Mouse (Mus musculus) layer of hippocampus, postnatal 14 days (tissue): Measurements from ENCODE around the gene Pgd. TPM values are rescaled to one million over a fixed set of nuclear protein-coding genes. Genes with fewer than 3 reads are reported as not detected.
"Not testable (repeated sequence)": the region's sequence is repeated elsewhere in the genome, so short reads cannot be mapped to it uniquely, and the experiment has no call there.

Source experiments
- DNase-seq, 2 experiments: peaks; one replicate each; pipeline ENCODE4 v3.0.0; 2021 to 2022; ENCODE audit warnings: low spot score in 2 of 2, mixed read lengths in 1 of 2
- long read RNA-seq, 2 experiments: library from polyadenylated mRNA; stranded (forward); transcript quantifications; one replicate each; pipeline ENCODE4 v2.0.0; 2021
- total RNA-seq, 2 experiments: library from RNA; stranded (reverse); gene quantifications; 2 replicates each; pipeline ENCODE4 v1.2.3; 2021

Pgd gene
- 10 to 100 TPM; 42.8 to 46.4 TPM for total RNA-seq
- long read RNA-seq, experiment 1, partial matches to known transcripts: 2 of 4 reads
- long read RNA-seq, experiment 1, other reads (novel, unspliced or antisense): 2 of 4 reads
- long read RNA-seq, experiment 2, partial matches to known transcripts: 3 of 9 reads
- long read RNA-seq, experiment 2, other reads (novel, unspliced or antisense): 5 of 9 reads

DNA sequence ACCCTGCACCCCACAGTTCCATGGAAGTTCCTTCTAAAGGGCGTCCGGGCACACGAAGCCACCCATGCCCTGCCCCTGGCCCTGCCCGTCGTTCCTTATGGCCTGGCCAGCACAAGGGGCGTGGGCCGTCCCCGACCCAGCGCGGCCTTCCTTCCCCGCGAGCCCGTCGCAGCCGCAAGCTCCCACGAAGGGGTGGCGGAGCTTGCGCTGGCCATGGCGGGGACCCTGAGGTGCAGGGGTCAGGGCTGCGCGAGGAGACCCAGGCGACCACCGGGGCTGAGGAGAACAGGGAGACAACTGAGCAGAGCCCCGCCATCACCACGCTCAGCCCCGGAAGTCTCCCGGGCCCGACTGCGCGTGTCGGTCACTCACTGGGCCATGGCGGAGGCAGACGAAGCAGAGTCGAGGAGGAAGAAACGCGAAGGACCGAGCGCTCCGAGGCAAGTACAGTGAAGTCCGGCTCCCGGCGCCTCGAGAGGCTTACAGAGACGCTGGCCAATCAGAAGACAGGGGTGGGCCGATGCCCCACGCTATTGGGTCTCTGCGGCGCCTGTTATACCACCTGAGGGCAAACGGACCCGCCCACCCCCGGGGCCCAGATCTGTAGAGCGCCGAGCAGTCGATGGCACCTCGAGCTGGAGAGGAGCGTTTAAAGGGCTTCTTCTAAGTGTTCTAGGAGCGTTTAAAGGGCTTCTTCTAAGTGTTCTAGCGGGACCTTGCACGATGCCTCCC, at the start of gene Pgd:
Gene Pgd, minus strand, starts transcription at position 557 of the 732 bp plus-strand sequence.
- peak; percentile 93 to 98 for DNase-seq

DNA sequence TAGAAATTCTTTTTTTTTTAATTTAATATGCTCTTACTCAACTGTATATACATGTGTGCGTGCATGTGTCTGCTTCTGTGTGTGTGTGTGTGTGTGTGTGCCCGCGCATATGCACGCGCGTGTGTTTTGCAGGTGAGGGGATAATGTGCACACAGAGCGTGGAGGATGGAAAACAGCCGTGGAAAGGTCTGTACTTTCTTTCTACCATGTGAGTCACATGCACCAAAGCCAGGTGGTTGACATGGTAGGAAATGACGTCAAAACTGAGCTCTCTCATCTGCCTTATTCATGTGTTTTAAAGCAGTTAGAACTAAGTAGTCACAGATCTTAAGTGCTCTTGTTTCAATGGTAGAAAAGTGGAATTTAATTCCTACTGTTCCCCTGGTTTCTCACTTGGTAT, 49.4 kb upstream of the Pgd start:
- no peak for DNase-seq

DNA sequence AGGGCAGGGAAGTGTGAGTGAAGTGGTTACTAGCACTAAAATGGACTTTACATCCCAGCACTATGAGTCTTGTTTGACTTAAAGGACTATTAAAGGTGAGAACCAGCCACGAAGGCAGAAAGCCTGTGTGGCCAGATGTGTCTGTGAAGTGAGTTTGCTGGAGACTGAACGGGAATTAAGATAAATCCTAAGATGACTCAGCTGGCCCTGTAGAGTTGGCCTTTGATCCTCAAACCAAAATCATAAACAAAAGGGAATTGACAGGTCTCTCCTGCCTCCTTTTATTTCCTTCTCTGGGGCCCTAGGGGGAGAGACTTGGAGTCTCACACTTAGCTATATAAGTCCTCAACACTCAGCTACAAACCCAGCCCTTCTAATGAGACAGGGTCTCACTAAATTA, 48.8 kb upstream of the Pgd start:
- no peak for DNase-seq

DNA sequence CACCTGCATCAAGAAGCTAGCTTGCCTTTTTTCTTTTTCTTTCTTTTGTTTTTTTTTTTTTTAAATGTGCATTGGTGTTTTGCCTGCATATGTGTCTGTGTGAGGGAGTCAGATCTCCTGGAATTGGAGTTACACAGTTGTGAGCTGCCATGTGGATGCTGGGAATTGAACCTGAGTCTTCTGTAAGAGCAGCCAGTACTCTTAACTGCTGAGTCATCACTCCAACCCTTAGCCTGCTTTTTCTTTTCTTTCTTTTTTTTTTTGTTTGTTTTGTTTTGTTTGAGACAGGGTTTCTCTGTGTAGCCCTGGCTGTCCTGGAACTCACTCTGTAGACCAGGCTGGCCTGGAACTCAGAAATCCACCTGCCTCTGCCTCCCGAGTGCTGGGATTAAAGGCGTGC, 47.9 kb upstream of the Pgd start:
- DNase-seq: not testable (repeated sequence)

DNA sequence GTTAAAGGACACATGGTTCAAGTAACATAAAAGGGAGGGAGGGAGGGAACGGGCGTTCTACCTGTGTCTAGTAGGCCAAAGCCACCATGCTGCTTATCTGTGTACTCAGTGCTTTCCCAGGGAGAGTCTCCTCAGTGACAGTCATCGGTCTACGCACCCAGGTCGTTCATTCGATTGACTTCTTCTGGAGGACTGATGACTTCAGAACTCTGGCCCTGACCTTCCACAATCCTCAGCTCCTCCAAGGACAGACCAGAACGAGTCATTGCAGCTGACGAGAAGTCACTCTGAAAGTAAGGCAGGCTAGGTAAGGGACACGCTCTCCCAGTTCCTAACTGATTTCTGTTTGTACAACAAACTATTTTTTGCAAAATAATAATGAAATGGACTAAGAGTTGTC, 46.9 kb upstream of the Pgd start:
- no peak for DNase-seq

DNA sequence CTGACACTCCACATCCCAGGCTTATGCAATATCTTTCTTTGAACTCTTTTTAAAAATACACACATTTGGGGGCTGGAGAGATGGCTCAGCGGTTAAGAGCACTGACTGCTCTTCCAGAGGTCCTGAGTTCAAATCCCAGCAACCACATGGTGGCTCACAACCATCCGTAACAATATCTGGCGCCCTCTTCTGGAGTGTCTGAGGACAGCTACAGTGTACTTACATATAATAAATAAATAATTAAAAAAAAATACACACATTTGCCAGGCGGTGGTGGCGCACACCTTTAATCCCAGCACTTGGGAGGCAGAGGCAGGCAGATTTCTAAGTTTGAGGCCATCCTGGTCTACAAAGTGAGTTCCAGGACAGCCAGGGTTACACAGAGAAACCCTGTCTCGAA, 44.9 kb upstream of the Pgd start:
- DNase-seq: not testable (repeated sequence)

DNA sequence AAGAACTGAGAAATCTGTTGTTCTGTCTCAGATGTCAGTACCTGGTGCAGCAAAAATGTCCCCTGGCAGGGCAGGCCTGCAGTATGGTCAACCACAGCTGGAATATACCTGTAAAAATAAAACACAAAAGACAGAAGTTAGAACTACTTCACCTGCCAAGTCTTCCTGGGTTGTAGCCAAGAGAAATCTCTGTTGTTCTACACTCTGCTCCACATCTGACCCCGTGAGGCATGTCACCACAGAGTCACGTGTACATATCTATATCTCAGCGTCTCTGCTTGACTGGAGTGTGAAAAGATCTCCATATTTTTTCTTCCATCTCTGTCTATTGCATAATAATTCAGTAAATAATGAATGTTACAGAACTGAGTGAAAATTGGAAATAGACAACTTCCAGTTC, 35.9 kb upstream of the Pgd start:
- no peak for DNase-seq

DNA sequence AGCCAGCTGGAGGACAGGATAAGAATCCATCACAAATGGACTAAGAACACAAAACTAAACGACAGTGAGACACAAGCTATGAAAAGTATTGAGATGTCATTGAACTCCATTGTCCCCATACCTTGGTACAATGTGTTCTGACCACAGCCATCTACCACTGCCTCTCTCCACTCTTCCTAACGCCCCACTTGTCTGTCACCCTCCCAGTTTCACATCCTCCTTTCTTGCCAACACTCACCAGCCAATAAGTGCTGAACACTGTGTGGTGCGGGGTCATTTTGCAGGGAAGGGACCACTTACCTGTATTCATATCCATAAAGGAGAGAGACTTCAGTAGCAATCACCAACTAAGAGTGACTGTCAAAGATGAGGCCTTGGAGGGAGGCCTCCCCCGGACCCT, 34.5 kb upstream of the Pgd start:
- no peak for DNase-seq

DNA sequence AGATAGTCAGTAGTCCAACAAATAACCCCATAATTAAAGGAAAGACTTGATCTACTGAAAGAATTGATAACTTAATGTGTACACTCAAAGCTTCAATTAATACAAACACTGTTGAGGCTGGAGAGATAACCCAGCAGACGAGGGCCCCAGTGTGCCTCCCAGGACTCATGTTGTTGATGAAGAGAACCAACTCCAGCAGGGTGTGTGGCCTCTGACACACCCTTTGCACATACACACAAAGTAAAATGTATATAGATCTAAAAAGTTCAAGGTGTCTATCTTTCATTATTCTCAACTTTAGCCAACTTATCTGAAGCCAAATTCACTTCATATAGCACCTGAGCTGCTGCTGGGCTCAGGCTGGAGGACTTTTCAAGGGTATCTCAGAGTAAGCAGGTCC, 30.6 kb upstream of the Pgd start:
- no peak for DNase-seq

DNA sequence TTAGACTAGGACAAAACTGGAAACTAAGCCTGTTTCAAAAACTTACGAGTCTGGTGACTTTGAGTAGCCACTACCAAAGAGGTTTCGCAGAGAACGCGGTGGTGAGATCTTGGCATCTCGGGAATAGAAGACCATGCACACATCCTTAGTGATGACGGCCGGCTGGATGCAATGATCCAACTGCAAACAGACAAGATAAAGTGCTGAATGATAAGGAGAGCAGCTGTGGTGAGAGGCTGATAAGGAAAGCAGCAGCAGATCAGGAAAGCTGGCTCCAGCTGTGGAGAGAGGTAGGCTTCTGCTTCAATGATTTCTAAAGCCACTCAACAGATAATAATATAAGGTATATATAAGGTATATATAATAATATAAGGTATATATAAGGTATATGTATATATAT, 24.5 kb upstream of the Pgd start:
- no peak for DNase-seq

DNA sequence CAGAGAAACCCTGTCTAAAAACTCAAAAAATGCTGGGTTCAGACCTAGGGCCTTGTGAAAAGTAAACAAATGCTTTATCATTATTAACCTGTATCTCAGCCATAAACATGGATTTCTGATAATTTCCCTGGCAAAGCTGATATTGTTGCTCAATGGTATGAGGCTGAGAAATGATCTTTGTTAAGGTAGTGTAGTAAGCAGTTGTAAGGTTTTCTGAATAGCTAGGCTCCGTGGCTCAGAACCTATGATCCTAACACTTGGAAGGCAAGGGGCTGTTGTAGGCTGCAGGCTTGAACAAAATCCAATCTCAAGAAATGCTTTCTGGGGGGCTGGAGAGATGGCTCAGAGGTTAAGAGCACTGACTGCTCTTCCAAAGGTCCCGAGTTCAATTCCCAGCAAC, 22.0 kb upstream of the Pgd start:
- DNase-seq: no peak

DNA sequence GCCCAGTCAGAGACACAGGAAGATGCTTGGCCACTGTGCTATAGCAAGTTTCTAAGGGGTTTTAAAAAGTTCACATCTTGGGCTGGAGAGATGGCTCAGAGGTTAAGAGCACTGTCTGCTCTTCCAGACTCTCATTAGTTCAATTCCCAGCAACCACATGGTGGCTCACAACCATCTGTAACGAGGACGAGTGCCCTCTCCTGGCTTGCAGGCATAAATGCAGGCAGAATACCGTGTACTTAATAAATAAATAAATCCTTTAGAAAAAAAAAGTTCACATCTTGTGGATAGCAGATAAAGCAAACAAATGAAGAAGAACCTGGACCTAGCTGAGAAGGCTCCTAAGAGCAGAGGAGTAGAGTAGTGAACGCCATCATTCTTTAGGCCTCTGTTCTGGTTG, 16.2 kb upstream of the Pgd start:
- DNase-seq: no peak

DNA sequence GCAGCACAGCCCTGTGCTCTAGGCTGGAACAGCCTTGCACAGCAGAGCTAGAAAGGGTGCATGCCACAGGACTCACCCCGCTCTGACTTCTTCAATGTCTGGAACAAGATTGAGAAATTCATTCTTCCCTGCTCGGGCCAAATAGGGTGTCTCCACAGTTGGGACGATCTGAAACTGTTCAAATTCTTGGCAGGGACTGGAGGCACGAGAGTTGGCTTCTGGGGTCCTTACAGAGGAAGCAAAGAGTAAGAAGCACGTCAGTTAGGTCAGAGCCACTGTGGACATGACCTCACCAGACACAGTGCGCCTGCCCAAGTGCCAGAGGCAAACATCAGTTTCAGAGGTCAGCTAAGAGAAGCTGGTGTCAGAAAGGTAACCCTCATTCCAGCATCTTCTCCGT, 15.6 kb upstream of the Pgd start:
- no peak for DNase-seq

DNA sequence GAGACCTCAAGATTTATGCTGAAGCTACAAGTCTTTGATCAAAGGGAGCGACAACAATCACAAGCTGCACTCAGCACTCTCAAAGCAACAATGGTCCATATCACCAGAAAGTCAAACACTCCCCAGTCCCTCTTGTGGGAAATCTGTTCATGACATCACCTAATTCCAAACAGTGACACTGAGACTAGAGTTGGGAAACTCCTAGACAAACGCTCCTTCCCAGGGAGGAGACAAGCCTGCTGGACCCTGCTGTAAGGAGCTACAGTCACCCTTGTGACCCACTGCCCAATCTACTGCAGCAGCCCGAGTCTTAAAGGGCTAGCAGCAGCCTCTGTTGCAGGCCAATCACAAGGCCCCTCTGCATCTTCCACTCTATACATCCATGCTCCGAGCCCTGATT, 13.0 kb upstream of the Pgd start:
- DNase-seq: no peak

DNA sequence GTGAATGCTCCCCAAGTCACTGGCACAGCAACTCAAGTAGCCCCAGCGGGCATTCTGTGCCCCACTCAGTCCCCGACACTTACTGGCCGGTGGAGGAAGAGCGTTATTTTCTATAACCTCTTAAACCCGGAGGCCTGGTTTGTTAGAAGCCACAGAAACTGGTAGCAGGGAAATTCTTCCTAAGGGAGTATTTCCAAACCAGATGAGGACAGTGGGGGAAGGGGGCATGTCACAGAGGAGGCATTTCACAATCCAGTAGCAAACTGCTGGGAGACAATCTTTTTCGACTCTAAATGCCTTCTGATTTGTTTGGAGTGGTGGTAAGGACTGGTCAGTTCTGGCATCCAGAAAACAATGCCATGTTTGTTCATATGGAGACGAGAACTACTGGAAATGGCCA, 12.6 kb upstream of the Pgd start:
- DNase-seq: no peak

DNA sequence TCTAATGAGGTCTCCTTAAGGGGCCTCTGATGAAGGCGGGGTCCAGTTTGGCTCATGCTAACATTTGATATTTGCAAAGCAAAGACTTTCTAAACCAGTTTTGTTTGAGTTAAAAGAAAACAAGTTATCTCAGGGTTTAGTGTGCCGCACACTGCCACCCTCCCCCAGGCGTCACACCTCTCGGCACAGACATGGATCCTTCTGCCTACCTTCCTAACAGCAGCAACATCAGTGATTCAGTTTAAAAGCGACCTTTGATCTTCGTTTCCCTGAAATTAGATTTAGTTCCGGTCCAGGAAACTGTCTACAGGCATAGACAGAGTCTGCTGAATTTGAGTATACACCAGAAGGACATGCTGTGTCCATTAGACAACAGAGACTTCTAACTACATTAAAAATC, 11.8 kb upstream of the Pgd start:
- DNase-seq: no peak

DNA sequence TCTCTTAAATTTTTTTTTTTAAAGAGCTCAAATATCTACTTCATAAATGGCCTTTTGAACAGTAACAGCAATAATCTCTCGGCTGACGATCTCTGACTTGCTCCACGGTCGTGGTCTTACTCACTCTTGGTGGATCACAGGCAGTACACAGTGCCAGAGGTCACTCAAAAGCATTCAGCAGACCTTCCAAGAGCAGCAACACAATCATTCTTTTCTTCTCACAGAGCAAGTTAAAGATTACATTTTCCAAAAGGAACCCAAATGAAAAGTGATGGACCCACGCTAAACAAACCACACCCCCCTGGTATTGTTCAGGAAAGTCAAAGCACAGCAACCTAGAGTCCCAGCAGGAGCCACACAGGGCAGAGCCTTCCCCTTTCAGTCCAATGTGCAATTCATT, 10.5 kb upstream of the Pgd start:
- DNase-seq: no peak

DNA sequence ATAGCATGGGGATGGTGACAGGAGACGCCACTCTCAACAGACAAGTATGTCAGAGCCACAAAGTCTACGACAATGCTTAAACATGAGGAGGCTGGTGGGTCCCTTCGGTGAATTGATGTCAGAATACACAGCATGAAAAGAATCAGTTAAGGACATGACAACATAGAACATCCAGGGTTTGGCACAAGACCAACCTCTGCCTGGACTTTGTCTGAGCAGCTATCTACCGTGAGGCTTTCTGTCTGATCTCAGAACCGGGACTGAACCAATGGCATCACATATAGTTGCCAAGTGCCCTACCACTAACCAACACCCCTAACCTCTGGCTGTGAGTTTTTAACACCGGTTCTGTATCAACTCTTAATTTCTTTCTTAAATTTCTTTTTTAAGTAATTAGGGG, 10.1 kb upstream of the Pgd start:
- no peak for DNase-seq

DNA sequence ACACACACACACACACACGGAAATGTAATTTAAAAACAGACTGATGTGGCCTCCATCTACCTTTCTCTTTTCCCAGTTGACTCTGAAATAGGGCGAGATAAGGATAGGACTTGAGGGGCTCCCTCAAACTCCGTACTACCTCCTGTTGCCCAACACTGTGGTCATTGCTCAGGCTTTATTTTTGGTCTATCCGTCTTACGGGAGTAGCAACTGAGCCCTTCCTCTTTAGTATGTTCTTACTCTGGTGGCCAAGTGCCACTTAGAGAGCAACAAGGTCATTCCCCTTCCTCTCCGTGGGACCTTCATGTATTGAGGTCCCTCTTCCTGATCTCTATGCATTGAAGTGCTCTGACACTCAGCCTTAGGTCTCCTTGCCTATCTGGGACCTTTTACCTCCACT, 7.1 kb upstream of the Pgd start:
- no peak for DNase-seq

DNA sequence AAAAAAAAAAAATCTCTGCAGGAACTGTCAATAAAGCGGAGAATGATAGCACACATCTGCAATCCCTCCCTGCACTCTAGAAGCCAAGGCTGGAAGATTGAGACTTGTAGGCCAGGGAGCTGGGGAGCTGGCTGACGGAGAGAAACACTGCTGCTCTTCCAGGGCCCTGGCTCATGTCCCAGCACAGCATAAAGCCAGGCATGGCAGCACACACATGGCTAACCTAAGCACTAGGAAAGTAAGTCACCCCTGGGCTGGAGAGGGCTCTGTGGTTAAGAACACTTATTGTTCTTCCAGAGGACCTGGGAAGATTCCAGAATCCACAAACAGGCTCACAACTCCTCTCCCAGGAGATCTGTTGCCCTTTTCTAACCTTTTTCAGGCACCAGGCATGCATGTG, 6.1 kb upstream of the Pgd start:
- DNase-seq: no peak

DNA sequence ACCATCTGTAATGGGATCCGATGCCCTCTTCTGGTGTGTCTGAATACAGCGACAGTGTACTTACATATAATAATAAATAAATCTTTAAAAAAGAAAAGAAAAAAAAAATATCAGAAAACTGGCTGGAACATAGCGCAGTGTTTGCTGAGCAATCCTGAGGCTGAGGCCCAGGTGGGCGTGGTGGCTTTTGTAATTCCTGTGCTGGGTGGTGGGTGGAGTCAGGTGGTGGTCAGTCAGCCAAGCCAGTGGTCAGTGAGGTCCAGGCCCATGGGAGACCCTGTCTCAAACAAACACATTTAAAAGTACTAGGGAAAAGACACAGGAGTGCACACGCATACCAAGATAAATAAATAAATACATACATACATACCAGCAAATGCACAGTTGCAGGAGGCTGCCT, 5.5 kb upstream of the Pgd start:
- DNase-seq: no peak

DNA sequence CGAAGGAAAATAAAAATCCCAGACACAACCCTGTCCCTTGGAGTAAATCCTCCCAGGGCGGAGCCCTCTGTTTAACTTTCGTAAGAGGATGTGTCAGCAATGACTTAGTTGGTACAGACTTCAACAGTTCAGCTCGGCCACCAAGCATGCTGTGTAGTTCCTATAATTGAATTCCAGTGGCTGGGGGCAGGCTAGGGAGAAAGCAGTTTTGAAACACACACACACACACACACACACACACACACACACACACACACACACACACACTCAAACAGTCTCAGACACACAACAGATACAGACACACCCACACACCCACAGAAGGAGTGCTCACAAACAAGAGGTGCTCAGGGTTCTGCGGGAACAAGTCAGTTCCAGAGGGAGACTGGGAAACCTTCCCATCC, 5.0 kb upstream of the Pgd start:
- DNase-seq: no peak

DNA sequence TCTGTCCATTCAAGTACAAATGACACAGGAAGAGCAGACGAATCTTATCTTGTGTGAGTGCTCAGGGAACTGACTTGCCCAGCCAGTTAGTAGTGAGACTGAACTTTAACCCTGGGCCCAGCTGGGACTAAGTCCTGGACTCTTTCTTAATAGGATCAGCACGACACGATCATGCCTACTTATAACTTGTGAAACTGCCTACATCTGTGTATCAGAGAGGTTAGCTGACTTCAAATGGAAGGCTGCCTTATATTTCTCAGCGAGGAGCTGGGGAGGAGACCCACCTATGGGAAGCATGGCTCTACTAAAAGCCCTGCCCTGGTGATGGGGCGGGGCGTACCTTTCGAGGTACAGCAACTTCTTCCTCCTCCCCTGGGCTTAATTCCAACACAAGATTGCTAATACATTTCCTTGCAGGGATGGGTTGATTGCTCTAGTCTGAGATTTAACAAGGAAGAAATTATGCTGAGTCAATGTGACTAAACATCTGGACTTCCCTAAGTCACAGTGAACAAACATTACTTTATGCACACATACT, 3.9 kb upstream of the Pgd start:
- no peak for DNase-seq
